Mouse (Mus musculus) c-Kit-positive CD71-positive TER-119-positive erythroid progenitor cells, embryonic 14.5 days (primary cell): ENCODE measurements at regions not wholly inside any gene's neighbourhood (a gene's known extent, or its start where the extent isn't known, plus 50 kb on each side); places are given as distances from the start of the nearest gene placed in this dataset.

Source experiments
- DNase-seq: peaks from one replicate; pipeline ENCODE4 v3.0.0-alpha.2; 2013; ENCODE audit warnings: low spot score

DNA sequence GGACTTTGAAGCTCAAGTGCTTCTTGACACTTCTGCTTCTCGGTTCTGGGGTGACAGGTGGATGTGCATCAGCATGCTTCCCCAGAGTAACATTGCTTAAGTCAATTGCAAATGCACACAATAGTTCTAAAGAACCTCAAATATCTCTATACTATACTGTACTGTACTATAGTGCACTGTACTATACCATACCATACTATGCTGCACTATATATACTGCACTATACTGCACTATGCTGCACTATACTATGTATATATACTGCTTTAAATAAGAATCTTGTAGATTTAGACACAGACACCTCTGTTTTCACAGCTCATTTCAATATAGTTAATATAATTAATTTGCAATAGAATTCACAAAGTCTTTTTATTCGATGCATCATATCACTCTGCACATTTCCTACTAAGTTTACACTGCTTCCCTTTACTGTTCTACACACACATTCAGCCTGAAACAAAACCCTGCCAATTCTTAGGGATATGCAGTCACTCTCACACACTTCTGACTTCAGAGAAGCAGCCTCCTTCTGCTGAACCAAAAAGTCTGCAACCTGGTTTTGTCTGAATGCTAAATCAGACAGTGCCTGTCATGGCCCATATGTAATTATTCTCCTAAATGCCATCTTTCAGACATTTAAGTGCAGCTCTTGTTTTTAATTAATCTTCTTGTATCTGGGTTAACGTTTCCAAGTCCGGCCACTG, 570.8 kb upstream of the Map3k7 start:
- no peak for DNase-seq

DNA sequence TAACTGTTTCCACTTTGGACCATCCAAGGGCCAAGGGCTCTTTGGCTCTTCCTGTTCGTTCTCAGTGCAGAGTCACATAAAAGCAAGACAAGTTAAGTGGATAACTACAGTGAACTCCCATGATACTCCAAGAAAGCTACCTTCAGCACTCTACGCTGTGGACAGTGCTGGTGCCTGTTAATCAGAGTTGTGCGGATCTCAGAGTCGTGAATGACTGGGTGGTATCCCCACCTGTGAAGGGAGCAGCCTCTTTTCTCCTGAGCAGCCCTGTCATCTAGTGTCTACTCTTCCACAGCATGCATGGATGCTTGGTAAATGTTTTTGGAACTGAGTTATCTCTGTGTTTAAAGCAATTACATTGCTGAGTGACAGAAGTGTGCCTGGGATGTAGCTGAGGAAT, 568.4 kb upstream of the Map3k7 start:
- no peak for DNase-seq

DNA sequence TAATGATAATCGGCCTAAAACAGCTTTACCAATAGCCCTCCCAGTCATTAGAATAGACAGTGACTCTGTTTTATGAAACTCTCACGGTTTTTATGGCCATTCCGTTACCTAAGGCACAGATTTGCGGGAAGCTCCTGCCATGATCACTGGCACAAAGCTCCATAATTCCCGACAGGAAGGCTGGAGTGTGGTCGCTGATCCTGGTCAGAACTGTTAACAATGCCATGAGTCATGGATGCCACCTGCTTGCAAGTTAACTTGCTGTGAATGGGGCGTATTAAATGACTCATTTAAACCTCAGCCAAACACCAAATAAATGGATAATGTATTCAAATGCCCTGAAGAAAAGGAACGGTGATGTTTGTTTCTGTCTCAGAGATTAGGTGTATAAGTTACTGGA, 559.9 kb upstream of the Map3k7 start:
- no peak for DNase-seq

DNA sequence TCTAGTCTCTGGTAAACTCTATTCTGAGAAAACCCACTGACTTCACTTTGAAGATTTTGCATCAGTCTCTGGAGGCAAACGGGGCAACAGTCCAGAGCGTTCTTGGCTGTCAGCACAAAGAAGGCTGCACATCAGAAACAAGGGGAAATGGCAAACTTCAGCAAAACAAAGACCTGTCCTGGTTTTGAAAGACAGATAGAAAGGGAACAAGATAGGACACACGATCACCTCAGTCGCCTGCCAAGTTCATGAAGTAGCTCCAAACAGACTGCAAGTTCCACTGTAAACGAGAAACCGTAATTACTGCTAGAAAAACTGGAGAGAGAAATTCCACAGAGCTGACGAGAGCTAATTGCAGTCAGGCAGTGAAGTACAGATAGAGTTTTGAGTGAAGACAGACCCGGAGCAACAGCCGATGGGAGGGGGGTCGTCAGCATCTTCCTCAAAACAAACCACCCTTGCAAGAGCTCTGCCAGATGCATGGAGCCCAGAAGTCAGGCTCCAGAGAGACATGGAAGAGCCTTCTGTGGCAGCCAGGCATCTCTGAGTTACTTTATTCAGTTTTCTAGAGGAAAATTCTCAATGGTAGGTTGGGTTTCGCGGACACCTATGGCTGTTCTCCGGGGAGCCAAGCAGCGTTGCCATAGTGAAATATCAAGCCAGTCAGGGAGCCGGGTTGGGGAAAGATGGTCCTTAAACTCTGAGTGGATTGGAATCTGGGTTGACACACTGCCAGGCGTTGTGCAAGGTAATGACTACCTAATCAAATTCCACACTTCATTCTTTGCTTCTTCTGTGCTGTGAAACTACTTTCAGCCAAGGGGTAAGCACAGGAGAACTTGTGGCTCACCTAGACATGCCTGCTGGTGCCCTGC, 558.8 kb upstream of the Map3k7 start:
- DNase-seq = no peak

DNA sequence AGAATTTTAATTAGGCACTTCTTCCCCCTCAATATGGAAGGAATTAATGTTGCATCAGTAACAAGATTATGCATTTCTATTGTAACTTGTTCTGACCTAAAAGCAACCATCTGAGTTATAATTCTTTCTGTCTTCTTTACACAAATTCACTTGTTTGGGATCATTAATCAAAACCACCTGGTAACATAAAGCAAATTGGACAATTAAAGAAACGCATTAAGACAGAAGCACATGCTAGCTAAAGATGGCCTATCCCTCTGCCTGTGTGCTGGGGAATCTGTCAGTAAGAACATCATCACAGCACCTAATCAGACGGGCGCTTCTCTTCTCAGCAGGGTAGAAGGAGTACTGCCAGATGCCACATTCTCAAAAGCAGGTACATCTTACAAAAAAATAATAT, 553.7 kb upstream of the Map3k7 start:
- DNase-seq = no peak

DNA sequence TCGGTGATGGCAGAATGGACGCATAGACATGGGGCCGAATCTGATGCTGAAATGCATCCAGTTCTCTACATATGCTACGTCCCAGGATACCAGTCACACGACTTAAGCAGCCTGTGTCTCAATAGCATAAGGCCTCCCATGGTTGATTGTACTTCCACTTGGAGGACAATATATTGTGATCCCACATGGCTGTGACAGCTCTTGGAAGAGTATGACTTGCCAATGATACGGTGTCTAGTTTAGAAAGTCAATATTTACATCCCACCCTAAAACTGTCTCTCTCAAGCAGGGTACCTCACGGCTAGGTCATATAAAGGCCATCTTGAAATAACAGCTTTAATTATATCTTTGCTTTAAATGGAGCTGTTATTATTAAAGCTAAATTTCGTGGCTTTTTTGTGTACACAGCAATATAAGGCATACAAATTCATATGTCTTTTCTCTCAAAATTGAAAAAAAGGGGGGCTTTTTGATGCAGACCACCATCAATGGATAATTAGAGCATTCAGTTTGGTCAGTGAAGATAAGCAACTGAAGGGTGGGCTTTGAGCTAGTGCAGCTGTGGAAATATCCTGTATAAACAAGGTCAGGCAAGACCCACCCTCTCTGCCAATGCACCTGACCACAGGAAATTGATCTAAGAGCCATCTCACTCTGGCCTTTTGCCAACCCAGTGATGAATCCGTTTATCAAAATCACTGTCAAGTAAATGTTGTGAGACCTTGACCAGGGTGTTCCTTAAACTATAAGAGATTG, 551.9 kb upstream of the Map3k7 start:
- no peak for DNase-seq

DNA sequence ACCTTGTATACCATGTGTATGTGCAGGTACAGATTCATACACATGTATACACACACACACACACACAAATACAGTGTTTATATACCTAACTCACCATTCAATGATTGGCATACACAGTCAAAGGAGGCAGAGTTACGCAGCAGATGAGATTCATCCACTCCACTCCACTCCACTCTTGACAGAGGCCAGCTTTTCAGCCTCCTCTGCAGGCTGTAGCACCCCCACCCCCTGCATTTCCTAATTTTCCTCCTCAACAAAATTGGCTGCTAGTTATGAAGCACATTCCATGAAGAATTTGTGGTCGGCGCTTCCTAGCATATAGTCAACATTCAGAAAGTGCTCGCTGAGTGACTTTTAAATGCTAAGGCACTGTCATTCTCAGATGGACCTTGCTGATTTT, 546.7 kb upstream of the Map3k7 start:
- no peak for DNase-seq

DNA sequence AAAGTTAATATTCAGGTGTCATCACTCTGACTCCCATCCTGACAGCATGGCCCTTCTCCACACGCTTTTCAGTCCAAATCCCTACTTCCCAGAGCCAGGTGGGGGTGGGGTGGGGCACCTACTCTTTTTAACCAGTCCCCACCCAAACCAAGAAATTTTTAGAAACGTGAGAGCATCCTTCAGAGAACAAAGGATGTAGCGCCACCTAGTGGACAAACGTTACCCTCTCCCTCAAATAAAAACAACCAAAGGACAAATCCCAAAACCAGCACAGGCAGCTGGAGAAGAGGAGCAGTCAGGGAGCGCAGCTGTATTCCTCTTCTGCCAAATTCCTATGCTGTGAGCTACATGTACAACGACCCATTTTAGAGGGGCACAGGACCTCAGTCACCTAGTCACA, 544.7 kb upstream of the Map3k7 start:
- peak; percentile 15 for DNase-seq

DNA sequence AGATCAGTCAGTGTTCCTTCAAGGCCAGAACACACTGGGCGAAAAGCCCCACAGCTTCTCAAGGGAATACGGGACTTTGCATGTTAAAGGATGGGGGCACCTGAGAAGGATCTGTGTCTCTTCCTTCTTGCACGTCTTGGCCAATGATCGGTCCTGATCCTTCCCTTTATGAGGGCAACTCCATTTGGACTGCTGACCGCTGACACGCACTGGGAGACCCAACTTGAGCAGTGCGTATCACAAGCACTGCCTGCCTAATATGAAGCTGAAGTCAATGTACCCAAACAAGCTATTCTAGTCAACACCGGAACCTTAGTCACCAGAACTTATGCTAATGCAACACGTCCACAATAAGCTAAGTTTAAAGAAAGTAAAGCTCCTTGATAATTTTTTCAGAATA, 543.7 kb upstream of the Map3k7 start:
- no peak for DNase-seq

DNA sequence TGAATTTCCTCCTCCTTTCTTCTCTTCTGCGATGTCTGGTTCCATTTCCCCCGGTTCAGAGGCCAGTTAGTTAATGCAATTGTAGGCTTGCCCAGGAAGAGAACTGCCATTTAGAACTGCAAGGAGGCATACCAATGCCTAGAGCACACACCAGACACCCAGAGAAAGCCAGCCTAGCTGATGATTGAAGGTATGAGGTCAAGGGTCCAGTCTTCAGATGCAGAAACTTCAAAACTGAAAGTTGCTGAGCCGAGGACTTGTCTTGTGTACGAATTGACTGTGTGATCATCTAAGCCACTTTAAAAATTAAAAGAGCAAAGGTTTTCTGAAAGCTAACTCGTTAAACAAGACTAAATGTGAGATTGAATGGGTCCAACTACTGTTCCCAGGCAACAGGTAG, 542.5 kb upstream of the Map3k7 start:
- no peak for DNase-seq

DNA sequence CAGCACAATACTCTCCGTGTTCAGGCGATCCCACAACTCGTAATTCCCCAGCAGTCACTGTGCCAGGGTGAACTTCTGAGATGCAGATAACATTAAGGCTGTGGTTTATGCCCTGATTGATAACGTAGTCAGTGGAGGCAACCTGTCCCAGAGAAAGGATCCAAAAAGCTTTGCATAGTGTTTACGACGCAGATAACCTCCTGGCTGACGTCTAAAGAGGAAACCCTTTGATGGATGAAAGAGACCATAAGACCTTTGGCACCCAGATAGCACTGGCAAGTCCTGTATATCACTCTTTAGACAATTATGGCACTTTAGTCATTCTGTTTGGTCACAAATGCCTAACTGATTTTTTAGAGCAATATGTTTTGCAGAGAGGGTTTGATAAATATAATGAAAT, 538.8 kb upstream of the Map3k7 start:
- no peak for DNase-seq

DNA sequence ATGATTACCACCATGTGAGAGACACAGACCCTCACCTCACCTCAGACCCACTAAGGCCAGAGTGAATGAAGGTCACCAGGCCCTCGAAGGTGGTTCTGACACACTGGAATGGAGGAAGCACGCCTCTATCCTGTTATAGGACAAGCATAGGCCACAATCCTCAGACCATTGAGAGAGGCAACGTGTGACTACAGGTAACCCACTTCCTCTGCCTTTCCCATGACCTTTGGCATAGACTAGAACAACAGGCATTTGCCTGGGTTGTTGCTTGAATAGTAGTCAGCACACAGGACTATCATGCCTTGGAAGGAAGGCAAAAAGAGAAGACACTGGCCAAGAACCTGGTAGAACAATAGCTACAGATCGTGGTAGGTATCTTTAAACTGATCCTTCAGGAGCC, 538.2 kb upstream of the Map3k7 start:
- DNase-seq = no peak

DNA sequence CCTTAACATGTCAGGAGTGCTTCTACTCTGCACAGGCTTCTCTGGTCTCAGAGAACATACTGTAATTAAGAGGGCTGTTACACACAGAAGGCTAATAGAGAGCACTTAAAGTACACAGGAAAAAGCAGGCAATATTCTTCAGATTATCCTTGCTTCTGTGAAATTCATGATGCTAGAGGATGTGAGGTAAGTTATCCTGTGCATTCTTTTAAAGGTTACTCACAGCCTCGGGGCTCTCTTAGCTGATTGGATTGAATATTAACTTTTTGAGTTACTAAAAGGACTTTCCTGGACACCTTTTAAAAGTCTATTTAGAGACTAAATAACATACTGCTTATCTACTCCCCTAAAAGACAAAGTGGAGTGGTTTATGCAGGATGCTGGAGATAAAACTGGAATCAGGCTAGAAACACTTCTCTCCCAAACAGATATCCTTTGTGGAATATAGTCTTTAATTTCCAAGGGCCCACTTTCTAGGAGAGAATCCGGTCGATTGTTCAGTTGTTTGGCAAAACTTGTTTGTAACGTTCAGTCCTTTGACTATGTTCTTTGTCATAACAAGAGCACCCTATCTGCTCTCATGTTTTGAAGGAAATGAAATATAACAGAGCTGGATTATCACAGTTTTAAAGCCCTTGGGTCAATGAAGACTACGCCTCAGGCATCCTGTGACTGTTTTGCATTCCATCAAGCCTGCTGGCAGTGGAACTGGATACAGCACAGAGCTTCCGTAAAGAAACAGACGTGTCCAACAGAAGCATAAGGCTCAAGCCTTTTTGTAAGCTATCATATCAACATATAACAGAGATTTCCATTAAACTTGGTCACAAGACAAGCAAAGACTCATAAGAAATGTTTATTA, 537.5 kb upstream of the Map3k7 start:
- DNase-seq = no peak

DNA sequence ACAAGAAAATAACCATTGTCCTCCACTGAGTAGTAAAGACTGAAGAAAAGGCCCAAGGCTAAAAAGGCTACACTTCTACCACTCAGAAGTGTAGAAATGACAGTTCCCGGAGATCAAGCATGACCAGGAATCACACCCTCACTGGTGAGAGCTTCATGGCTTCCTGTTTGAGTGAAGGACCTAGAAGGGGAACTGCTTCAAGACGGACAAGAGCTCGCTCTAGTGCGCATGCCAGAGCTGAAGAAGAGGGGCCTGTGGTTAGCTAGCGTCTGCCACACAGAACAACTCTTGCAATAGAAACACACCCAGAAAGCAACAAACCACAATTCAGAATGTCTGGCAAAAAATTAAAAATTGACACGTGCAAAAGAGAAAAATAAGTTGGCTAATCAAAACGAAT, 530.0 kb upstream of the Map3k7 start:
- DNase-seq = no peak

DNA sequence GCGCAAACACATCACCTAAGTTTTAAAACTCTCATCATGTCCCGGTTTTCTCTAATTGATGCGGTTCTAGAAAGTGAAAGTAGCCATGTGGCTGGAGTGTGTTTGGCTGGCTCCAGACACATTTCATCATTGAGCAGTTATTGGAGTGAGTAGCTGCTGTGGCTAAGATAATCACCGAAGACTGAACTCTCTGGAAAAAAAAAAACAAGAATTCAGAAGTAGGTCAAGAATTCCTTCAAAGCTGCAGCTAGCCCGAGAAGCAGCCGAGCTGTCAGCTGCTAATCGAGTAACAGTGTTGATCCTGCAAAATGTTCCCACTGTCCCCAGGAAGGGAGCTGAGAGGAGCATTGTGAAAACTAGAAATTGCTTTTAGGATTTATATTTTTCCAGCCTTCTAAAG, 509.0 kb upstream of the Map3k7 start:
- DNase-seq = no peak

DNA sequence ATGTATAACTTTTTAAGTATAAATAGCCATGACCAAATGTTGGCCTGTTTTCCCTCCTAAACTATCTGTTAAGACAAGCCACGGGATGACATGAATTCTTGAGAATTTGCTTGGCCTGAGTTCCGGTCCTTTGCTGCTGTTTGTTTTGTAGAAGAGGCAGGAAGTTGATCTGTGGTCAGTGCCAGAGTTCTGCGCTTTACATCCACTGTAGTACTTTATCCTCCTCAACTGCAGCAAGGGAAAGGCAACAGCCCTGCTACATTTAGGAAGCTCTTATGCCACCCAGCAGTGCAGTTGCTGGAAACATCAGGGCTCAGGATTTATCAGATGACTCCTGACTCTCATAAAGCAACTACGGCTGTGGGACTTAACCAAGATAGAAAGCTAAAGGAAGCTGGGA, 508.4 kb upstream of the Map3k7 start:
- no peak for DNase-seq

DNA sequence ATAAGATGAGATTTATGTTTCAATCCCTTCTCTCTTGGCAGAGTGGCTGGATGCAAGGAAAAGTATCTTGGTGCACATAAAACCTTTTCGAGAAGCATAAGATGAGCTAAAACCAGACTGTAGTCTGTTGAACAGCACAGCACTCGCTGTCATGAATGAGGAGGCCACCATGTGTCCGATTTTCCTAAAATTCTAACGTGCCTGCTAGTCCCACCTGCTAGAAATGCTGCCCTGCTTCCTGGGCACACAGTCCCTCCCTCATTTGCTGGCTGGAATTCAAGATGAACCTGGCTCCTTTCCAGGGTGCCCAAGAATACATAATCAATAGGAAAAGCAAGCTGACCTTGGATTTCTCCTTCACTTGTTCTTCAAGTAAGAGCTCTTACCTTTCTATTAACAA, 501.4 kb upstream of the Map3k7 start:
- DNase-seq = no peak

DNA sequence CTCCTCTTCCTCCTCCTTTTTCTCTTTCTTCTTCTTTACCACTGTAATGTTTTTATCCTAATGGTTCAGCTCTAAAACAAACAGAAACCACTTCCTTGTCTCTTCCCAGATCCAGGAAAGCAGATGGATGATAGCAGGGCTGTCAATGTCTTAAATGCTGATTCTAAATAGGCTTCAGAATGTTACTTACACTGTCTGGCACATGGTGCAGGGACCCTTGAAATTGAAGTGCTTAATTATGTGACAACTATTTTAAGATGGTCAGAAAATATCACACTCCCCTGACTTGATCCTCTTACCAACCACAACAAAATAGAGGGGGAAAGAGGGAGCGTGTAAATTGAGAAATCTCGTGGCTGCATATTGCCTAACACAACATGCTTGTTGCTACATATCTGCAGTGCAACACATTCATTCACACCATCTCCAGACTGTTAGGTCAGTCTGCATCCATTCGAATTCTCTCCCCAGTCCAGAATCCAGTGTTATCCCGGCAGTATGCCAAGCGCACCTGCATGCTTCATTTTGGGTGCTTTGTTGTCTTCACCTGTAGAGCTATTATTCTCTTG, 500.7 kb upstream of the Map3k7 start:
- no peak for DNase-seq

DNA sequence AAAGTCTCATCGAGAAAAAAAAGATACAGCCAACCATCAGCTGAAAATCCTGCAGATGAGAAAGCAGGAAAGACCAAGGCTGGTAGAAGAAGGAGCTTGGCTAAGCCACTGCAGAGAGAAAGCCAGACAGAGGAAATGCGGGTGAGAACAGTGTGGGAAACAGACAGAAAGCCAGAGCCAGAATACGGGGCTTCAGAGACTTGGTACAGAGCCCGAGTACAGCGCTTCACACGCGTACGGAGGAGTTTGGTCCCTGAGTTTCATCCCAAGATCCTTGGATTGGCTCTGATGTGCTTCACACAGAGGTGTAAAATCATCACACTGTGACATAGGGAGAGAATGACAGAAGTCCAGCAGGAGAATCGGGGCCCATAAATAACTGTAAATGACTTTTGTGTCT, 495.6 kb upstream of the Map3k7 start:
- DNase-seq = no peak

DNA sequence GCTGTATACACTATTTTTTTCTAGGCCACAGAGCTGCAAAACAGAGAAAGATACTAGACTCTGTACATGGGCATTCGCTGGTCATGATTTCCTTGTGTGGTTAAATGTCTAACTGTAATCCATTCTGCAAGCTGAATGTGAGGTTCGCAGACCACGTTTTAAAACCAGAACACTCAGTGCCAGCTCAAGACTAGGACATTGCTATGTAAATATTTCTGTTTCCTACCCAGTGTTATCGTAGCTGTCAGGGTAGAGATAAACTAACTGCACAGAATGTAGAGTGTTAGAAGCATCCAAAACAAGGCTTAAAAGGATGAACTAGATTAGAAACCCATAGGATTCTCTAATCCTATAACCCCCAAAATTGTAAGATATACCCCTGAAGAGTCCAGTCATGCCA, 494.1 kb upstream of the Map3k7 start:
- DNase-seq = no peak

DNA sequence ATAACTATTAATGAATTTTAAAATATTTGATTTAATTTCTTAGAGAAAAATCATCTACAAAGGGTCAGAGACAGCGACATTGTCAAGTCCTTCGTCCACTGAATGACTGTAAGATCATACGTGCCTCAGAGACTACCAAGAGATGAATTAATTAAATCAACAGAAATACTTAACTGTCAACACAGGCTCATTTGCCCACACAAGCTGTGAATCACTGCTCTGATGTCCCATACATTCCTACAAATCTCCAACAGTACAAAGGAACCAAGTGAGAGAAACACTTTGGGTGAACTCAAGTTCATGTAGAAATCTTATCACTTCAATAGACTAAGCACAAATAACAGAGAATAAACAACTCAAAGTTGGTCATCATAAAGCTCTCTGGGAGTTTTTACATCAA, 471.4 kb upstream of the Map3k7 start:
- no peak for DNase-seq

DNA sequence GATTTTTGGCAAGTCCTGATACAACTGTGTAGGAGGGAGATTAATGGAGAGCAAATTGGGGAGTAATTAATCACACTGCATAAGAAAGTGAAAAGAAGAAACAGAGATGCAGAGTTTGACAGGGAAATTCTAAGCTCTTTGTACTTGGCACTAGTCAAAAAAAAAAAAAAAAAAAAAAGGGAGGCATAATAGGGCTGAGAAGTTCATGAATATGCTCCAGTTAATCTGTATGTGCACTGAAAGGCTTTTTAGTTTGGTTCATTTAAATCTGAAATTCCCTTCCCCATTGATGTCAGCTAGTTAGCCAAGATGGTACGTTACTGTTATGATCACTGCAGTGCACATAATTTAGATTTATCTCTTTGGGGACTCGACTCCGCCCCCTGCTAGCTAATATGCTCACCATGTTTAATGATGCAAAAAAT, 470.8 kb upstream of the Map3k7 start:
- no peak for DNase-seq
